Mouse (Mus musculus): Measurements from ENCODE around the gene Sntb2. TPM values are rescaled to one million over a fixed set of nuclear protein-coding genes. Genes with fewer than 3 reads are reported as not detected.

Gene Sntb2
- polyA plus RNA-seq, 1 experiment from 2014 or later = 4.9 TPM

DNA sequence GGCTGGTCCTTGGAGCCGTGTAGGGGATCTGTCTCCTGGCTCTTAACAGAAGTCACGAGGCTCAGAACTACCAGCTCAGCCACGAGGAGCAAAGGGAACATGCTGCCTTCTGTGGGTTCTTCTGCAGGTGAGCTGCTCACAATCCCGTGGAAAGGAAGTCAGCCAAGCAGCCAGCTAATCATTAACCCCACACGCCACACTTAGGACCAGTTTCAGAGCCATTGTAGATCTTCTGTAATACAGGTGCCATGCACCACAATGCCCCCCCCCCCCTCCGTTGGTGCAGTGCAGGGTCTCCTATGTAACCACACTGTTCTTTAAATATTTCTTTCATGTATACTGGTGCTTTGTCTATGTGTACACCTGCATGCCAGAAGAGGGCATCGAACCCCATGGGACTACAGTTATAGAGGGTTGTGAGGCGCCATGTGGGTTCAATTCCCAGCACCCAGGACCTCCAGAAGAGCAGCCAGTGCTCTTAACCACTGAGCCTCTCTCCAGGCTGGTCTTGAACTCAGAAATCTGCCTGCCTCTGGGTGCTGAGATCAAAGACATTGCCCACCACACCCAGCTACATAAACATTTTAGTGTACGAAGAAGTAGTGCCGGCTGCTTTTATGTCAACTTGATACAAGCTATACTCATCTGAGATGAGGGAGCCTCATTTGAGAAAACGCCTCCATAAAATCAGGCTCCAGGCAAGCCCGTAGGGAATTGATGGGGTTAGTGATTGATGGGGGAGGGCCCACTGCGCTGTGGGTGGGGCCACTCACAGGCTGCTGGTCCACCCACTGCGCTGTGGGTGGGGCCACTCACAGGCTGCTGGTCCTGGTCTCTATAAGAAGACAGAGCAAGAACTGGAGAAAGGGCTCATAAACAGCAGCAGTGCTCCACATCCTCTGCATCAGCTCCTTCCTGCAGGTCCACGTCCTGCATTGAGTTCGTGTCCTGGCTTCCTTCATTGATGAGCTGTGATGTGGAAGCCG is 130.3 kb downstream of the Sntb2 start, which contains the start of gene Tmed6:
Tmed6 (minus strand) TSS at position 134 of the 986 bp plus-strand sequence.
- Histone ChIP-seq H3K4me3 (ENCODE audit: low read depth, low read length) (no peak within 1 kb of the TSS), H3K9ac (ENCODE audit: low read depth, low read length) (no peak within 1 kb of the TSS), H3K4me1 (replicated peaks; ENCODE audit: control insufficient read depth, insufficient read depth, low read length) (no peaks in the 10 kb centered on the region), H3K27me3 (replicated peaks; ENCODE audit: control insufficient read depth, insufficient read depth, low read length) (no peaks in the 10 kb centered on the region), H3K4me2 (no peak within 1 kb of the TSS), H3K27ac (ENCODE audit: low read depth, low read length) (no peak within 1 kb of the TSS), H3K36me3 (ENCODE audit: control insufficient read depth, insufficient read depth, low read length) (peaks cover 4% of the 10 kb centered on the region), H3K9me3 (ENCODE audit: control insufficient read depth, low read length) (no peaks in the 10 kb centered on the region)
- WGBS = 48% methylated on average over 17 of the region's 17 CpGs
- no peak for DNase-seq (ENCODE audit: low spot score)
- ATAC-seq (replicated peaks; ENCODE audit: low FRiP score) = peak; percentile 87

Other genes with a start within 250 kb of the Sntb2 start
- gene Has3, start 65.5 kb upstream of the Sntb2 start, polyA plus RNA-seq (2014; fragmentation: Nextera tagmentation; extraction: Ambion mirVana) = 0.07 and 0.09 TPM in 2 replicates
- gene Utp4, start 42.1 kb upstream of the Sntb2 start, polyA plus RNA-seq (2014; fragmentation: Nextera tagmentation; extraction: Ambion mirVana) = 111 and 120 TPM in 2 replicates
- gene Vps4a, start 95.5 kb downstream of the Sntb2 start, polyA plus RNA-seq (2014; fragmentation: Nextera tagmentation; extraction: Ambion mirVana) = 49.8 and 52.4 TPM in 2 replicates
- 44.9 and 45.5 TPM in 2 replicates for gene Pdf, start 112.9 kb downstream of the Sntb2 start, polyA plus RNA-seq (2014; fragmentation: Nextera tagmentation; extraction: Ambion mirVana)
- gene Cog8, start 120.9 kb downstream of the Sntb2 start, polyA plus RNA-seq (2014; fragmentation: Nextera tagmentation; extraction: Ambion mirVana) = 40.4 and 40.6 TPM in 2 replicates
- 131 and 132 TPM in 2 replicates for gene Nip7, start 121.1 kb downstream of the Sntb2 start, polyA plus RNA-seq (2014; fragmentation: Nextera tagmentation; extraction: Ambion mirVana)
- 4.8 and 5.9 TPM in 2 replicates for gene Tmed6, start 129.9 kb downstream of the Sntb2 start, polyA plus RNA-seq (2014; fragmentation: Nextera tagmentation; extraction: Ambion mirVana)
- 8.7 and 11.3 TPM in 2 replicates for gene Terf2, start 160.8 kb downstream of the Sntb2 start, polyA plus RNA-seq (2014; fragmentation: Nextera tagmentation; extraction: Ambion mirVana)
- gene Cyb5b, start 214.9 kb downstream of the Sntb2 start, polyA plus RNA-seq (2014; fragmentation: Nextera tagmentation; extraction: Ambion mirVana) = 77.1 and 85.4 TPM in 2 replicates